Mouse (Mus musculus): ENCODE measurements around the gene Tmem100. TPM values are rescaled to one million over a fixed set of nuclear protein-coding genes. Genes with fewer than 3 reads are reported as not detected.

Tmem100 gene
- polyA plus RNA-seq, 1 experiment from 2014 or later = 21.9 TPM

DNA sequence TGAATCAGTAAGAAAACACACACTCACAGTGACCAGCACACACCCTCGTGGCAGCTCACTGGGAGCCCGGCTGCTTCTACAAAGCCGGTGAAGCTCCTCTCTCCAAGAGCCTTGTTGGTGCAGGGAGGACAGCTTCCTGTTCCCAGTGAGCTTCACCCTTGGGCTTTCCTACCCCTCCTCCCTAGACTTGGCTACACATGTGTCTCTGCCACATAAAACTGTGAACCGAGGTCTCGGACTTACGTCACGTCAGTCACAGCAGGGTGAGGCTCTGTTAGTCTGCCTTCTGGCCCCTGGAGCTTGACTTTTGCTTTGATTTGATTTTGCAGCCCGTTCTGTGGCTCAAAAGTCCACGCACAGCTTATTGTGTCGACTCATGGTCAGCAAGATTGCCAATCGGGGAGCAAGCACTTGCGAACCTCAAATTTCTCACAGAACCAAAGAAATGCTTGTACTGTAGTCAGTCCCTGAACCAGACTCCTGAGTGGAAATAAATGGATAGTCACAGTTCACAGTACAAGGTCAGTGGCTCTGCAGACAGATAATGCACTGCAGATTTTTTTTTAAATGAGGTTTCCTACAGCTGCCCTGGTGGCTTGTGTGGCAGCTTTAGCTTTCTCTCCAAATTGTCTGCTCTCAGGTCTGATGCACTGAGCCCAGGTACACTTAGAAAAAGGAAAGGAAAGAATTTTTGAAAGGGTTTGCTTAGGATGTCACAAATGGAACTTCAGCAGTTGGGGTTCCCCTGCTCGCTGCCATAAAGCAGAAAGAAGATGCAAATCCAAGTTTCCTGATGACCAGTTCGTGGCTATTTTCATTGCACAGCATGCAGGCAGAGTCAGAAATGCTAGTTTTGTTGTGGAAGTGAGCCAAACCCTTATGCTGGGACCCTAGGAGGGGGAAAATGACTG, 4.0 kb upstream of the Tmem100 start:
- Histone ChIP-seq H3K4me3 (replicated peaks) (no peak overlapping the region), H3K4me1 (peaks cover 38% of the 10 kb centered on the region), H3K9me3 (replicated peaks) (no peaks in the 10 kb centered on the region), H3K27me3 (peaks cover 11% of the 10 kb centered on the region; the same call in 1 of the 2 replicates), H3K4me2 (peak overlapping the region; percentile 35), H3K27ac (0 out of 2 replicates have a peak overlapping the region, but pooled peaks have one; percentile 60), H3K36me3 (no peaks in the 10 kb centered on the region), H3K9ac (no peak overlapping the region)
- WGBS = 30% methylated on average over 14 of the region's 14 CpGs
- no peak for ATAC-seq (replicated peaks; ENCODE audit: low FRiP score)

DNA sequence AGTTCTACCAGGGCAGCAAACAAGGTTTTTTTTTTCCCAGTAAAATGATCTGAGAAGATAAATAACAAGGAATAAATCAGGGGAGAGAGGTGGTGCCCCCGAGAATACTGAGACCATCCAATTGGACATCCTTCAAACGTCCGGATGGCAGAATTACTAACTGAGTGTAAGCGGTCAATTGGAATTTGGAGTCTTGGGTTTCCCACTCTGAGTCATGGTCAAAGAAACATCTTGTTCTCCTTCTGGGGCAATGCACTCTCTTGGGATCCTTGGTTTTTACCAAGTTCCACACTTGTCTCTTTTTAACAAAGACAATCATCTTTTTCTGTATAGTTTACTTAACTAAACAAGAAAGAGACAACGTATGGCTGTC, 3.4 kb upstream of the Tmem100 start:
- no peaks in the 10 kb centered on the region for H3K9me3 ChIP-seq (replicated peaks)
- no peak overlapping the region for H3K9ac ChIP-seq
- peaks cover 43% of the 10 kb centered on the region for H3K4me1 ChIP-seq
- ATAC-seq (replicated peaks; ENCODE audit: low FRiP score) = no peak; the same call in 1 of the 2 replicates
- peak overlapping the region; percentile 60; the same call in 1 of the 2 replicates for H3K27ac ChIP-seq
- H3K4me2 ChIP-seq = no peak overlapping the region
- no peak overlapping the region for H3K4me3 ChIP-seq (replicated peaks)
- WGBS = 41% methylated on average over 5 of the region's 5 CpGs
- H3K27me3 ChIP-seq = peaks cover 18% of the 10 kb centered on the region
- no peaks in the 10 kb centered on the region for H3K36me3 ChIP-seq

DNA sequence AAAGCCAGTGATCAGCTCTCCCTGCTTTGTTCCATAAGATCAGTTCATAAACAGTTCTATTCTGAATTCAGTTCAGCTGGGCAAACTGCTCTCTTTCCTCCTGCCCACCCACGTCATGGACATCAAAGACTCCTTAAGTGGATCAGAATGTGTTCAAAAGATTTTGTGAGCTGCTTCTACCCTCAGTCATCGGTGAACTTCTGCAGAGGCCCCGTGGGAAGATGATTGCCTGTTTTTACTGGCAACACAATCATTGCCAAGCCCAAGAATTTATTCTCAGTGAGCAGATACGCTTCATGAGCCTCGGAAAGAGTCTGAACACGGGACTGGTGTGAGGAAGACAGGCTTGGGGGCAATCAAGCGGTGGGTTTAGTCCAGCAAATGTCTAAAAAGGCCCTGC, 2.9 kb upstream of the Tmem100 start:
- Histone ChIP-seq H3K36me3 (no peaks in the 10 kb centered on the region), H3K9me3 (replicated peaks) (no peaks in the 10 kb centered on the region), H3K4me1 (peaks cover 43% of the 10 kb centered on the region), H3K27me3 (peaks cover 22% of the 10 kb centered on the region), H3K27ac (peak overlapping the region; percentile 60; the same call in 1 of the 2 replicates), H3K9ac (no peak overlapping the region), H3K4me2 (no peak overlapping the region), H3K4me3 (replicated peaks) (no peak overlapping the region)
- ATAC-seq (replicated peaks; ENCODE audit: low FRiP score) = no peak
- WGBS = 28% methylated on average over 7 of the region's 7 CpGs

DNA sequence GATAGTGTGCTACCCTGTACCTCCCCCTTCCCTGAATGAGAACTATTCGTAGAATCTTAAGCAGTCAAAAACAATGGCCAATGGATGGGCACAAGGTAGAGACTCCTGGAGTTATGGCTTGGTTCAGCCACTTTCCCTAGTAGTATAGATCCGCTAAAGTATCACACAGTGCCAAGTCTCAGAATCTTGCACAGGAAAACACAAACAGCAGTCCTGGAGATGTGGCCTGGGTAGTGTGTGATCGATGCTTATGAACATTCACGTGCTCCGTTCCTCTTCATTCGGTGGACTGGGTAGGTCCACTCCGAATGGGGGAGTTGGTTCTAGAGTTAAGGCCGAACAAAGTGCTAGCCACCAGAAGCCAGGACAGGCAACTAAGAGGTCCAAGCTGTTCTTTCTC, 1.4 kb upstream of the Tmem100 start:
- Histone ChIP-seq H3K4me1 (peaks cover 50% of the 10 kb centered on the region), H3K4me2 (no peak overlapping the region), H3K27me3 (peaks cover 24% of the 10 kb centered on the region), H3K4me3 (replicated peaks) (no peak overlapping the region), H3K27ac (no peak overlapping the region), H3K36me3 (no peaks in the 10 kb centered on the region), H3K9me3 (replicated peaks) (no peaks in the 10 kb centered on the region), H3K9ac (no peak overlapping the region)
- no peak for ATAC-seq (replicated peaks; ENCODE audit: low FRiP score)
- WGBS = 94% methylated on average over 8 of the region's 8 CpGs

DNA sequence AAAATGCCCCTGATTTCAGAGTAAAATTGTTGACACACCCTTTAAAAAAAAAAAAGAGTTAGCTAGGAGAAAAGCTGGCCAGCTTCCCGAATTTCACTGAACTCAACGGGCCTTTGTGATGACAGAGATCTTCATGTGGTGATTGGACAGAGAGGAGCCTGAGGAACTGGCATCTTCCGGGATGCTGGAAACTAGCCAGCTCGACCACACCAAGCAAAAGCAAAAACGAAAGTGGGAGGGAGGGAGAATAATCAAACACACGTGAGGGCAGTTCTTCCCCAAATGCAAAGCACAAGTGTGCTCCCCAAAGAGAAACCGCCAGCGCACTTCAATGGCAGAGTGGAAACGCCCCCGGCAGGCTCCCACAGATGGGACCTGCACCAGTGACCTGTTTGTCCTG, 794 bp upstream of the Tmem100 start:
- H3K27me3 ChIP-seq = peaks cover 24% of the 10 kb centered on the region
- WGBS = 39% methylated on average over 10 of the region's 10 CpGs
- peak overlapping the region; percentile 48 for H3K4me3 ChIP-seq (replicated peaks)
- no peaks in the 10 kb centered on the region for H3K36me3 ChIP-seq
- H3K4me1 ChIP-seq = peaks cover 50% of the 10 kb centered on the region
- no peak overlapping the region for H3K9ac ChIP-seq
- H3K4me2 ChIP-seq = peak overlapping the region; percentile 64
- ATAC-seq (replicated peaks; ENCODE audit: low FRiP score) = no peak
- H3K9me3 ChIP-seq (replicated peaks) = no peaks in the 10 kb centered on the region
- H3K27ac ChIP-seq = peak overlapping the region; percentile 37; the same call in 1 of the 2 replicates

DNA sequence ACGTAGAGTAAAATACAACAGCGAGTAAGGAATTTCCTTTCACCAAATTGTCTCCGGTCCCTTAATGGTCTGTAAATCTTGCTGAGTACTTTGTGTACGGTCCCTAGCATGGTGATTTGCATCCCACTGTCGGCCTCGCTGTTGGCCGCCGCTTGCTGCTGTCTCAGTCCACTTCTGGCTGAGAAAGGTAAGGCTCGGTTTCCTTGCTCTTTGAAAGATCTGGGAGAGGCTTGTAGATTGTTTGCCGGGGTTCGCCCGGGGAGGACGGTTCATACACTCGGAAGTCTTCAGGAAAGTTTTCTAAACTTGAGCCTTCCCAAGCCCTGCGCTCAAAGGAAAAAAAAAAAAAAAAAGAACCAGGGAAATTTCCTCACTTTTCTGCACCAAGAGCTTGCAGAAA, 409 bp downstream of the Tmem100 start:
- 0 out of 2 replicates have a peak overlapping the region, but pooled peaks have one; percentile 27 for H3K27ac ChIP-seq
- ATAC-seq (replicated peaks; ENCODE audit: low FRiP score) = peak; percentile 69
- H3K9ac ChIP-seq = peak overlapping the region; percentile 32; the same call in 1 of the 2 replicates
- under 1% methylated on average over 15 of the region's 15 CpGs for WGBS
- peak overlapping the region; percentile 64 for H3K4me2 ChIP-seq
- peaks cover 4% of the 10 kb centered on the region; the same call in 1 of the 2 replicates for H3K36me3 ChIP-seq
- peak overlapping the region; percentile 48 for H3K4me3 ChIP-seq (replicated peaks)
- H3K9me3 ChIP-seq (replicated peaks) = no peaks in the 10 kb centered on the region
- peaks cover 24% of the 10 kb centered on the region for H3K27me3 ChIP-seq
- peaks cover 51% of the 10 kb centered on the region for H3K4me1 ChIP-seq

DNA sequence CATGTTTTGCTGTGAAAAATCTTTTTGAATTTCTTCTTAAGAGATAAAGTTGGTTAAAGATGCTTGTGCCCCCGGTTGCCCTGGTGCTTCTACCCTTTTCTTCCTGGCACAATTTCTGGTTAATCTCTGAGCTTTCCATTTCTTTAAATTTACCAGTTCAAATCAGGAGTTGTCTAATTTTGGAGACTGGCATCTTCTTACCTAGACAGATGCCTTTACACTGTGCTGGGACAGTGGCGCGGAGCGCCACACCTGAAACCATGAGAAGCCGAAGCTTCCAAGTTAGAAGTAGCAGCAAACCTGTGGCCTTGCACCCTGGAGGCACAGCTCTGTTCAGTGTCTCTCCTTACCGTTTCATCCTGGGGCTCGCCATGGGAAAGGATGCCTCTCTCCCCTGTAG, 928 bp downstream of the Tmem100 start:
- Histone ChIP-seq H3K27ac (0 out of 2 replicates have a peak overlapping the region, but pooled peaks have one; percentile 27), H3K27me3 (peaks cover 24% of the 10 kb centered on the region), H3K36me3 (peaks cover 4% of the 10 kb centered on the region; the same call in 1 of the 2 replicates), H3K4me1 (peaks cover 49% of the 10 kb centered on the region), H3K4me2 (peak overlapping the region; percentile 64), H3K9ac (peak overlapping the region; percentile 36), H3K4me3 (replicated peaks) (peak overlapping the region; percentile 48), H3K9me3 (replicated peaks) (no peaks in the 10 kb centered on the region)
- WGBS = 23% methylated on average over 7 of the region's 7 CpGs
- ATAC-seq (replicated peaks; ENCODE audit: low FRiP score) = no peak

DNA sequence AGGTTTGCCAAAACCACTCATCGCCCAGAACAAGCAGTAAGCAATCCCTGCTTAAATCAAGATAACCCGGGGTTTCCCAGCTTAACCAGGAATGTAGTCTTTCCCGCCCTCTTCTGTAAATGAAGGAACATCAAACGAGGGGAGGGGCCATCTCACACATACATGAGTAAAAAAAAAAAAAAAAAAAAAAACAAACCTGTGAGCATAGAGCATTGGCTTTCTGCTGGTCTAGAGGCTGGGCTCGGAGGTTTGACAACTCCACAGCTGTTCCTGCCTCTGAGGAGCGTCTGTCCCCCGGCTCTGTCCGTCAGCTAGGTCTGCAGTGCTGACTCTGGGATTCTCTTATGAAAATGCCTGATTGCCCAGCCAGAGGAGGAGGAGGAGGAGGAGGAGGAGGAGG, 2.7 kb downstream of the Tmem100 start:
- WGBS = 11% methylated on average over 8 of the region's 8 CpGs
- Histone ChIP-seq H3K4me2 (peak overlapping the region; percentile 48), H3K27me3 (peaks cover 22% of the 10 kb centered on the region), H3K9me3 (replicated peaks) (0 out of 2 replicates have a peak, but pooled peaks cover 7% of the 10 kb centered on the region), H3K27ac (no peak overlapping the region), H3K4me3 (replicated peaks) (peak overlapping the region; percentile 26), H3K9ac (no peak overlapping the region), H3K4me1 (peaks cover 36% of the 10 kb centered on the region), H3K36me3 (peaks cover 13% of the 10 kb centered on the region)
- no peak for ATAC-seq (replicated peaks; ENCODE audit: low FRiP score)

DNA sequence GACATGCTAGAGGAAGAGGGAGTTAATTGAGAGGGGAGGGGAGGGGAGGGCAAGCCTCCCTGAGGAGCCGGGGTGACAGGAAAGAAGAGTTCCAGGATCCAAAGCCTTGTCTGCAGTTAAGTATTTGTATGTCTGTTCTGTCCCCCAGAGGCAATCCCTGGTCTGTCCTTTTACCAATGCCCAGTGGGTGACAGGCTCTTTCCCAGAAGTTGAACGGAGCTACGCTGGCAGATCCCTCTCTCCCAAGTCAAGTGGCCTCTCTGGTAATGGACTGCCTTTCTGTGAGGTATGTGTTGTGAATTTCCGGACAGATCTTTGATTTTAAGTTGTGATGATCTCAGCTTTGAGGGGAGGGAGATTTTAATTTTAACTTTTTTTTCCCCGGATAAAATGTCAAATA, 3.3 kb downstream of the Tmem100 start:
- Histone ChIP-seq H3K4me3 (replicated peaks) (peak overlapping the region; percentile 26), H3K4me2 (peak overlapping the region; percentile 48), H3K9me3 (replicated peaks) (0 out of 2 replicates have a peak, but pooled peaks cover 7% of the 10 kb centered on the region), H3K4me1 (peaks cover 36% of the 10 kb centered on the region), H3K27ac (no peak overlapping the region), H3K9ac (no peak overlapping the region), H3K27me3 (peaks cover 17% of the 10 kb centered on the region), H3K36me3 (peaks cover 13% of the 10 kb centered on the region)
- 40% methylated on average over 5 of the region's 5 CpGs for WGBS
- ATAC-seq (replicated peaks; ENCODE audit: low FRiP score) = no peak

DNA sequence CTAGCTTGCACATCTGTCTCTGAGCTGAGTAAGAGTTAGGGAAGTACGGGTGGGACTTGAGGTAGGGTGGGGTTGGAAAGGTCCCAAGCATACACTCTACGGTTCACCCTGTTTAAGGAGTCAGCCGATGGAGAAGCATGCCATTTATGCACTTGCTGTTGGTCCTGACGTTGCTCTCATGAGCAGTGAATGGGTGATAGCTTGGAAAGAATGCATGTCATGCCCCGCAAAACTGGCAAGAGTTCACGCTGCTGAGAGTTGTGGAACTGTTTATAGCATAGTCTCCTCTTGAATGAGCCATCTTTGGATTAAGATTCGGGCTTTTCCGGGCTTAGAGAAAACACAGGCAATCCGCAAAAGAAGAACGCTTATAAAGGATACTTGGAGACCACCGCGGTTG, 4.5 kb downstream of the Tmem100 start:
- Histone ChIP-seq H3K4me2 (no peak overlapping the region), H3K36me3 (peaks cover 13% of the 10 kb centered on the region), H3K27ac (no peak overlapping the region), H3K4me3 (replicated peaks) (no peak overlapping the region), H3K9me3 (replicated peaks) (0 out of 2 replicates have a peak, but pooled peaks cover 7% of the 10 kb centered on the region), H3K27me3 (peaks cover 16% of the 10 kb centered on the region), H3K9ac (no peak overlapping the region), H3K4me1 (peaks cover 32% of the 10 kb centered on the region)
- no peak for ATAC-seq (replicated peaks; ENCODE audit: low FRiP score)
- WGBS = 85% methylated on average over 12 of the region's 12 CpGs

DNA sequence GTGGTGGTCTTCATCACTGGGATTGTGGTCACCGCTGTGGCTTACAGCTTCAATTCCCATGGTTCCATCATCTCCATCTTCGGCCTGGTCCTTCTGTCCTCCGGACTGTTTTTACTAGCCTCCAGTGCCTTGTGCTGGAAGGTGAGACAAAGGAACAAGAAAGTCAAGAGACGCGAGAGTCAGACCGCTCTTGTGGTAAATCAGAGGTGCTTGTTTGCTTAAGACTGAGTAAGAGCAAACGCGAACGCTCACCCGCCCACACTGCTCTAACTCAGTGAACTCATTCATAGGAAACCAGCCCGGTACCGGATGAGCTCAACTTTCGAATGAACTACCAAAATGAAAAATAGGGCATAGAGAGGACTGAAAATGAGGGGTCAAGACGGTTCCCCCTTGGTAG, 5.4 kb downstream of the Tmem100 start:
- Histone ChIP-seq H3K27ac (no peak overlapping the region), H3K9ac (no peak overlapping the region), H3K9me3 (replicated peaks) (0 out of 2 replicates have a peak, but pooled peaks cover 7% of the 10 kb centered on the region), H3K4me1 (peaks cover 26% of the 10 kb centered on the region), H3K4me3 (replicated peaks) (no peak overlapping the region), H3K4me2 (no peak overlapping the region), H3K36me3 (peaks cover 13% of the 10 kb centered on the region), H3K27me3 (peaks cover 13% of the 10 kb centered on the region)
- ATAC-seq (replicated peaks; ENCODE audit: low FRiP score) = no peak
- WGBS = 33% methylated on average over 14 of the region's 14 CpGs

DNA sequence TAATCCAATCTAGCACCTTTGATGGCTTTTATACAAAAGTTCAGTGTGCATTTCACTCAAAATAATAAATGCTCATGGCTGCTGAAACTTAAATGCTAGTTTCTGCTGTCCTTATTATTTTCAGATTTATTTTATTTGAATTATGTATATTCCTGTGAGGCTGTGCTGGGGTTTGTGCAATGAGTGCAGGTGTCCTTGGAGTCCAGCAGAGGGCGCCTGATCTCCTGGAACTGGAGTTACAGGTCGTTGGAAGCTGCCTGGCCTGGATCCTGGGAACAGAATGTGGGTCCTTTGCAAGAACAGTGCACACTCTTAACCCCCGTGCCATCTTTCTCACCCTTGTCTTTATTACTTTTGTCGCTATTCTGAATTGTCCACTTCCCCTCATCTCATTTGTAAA, 6.3 kb downstream of the Tmem100 start:
- peaks cover 19% of the 10 kb centered on the region for H3K4me1 ChIP-seq
- ATAC-seq (replicated peaks; ENCODE audit: low FRiP score) = no peak
- H3K9ac ChIP-seq = no peak overlapping the region
- WGBS = 91% methylated on average over 4 of the region's 4 CpGs
- peaks cover 13% of the 10 kb centered on the region for H3K36me3 ChIP-seq
- no peak overlapping the region for H3K4me3 ChIP-seq (replicated peaks)
- peaks cover 10% of the 10 kb centered on the region for H3K27me3 ChIP-seq
- H3K9me3 ChIP-seq (replicated peaks) = 0 out of 2 replicates have a peak, but pooled peaks cover 7% of the 10 kb centered on the region
- H3K4me2 ChIP-seq = no peak overlapping the region
- no peak overlapping the region for H3K27ac ChIP-seq
